Mouse (Mus musculus): ENCODE data around the gene Eml1. TPM values are rescaled to one million over a fixed set of nuclear protein-coding genes. Genes with fewer than 3 reads are reported as not detected.

Eml1 gene
- polyA plus RNA-seq, 1 experiment from 2014 or later, result 41.9 TPM

- peak; percentile 57; the same call in 1 of the 2 replicates for ATAC-seq (ENCODE audit: low FRiP score, low read depth)
- Histone ChIP-seq H3K36me3 (no peaks in the 10 kb centered on the region), H3K27me3 (peaks cover 57% of the 10 kb centered on the region), H3K27ac (no peak overlapping the region), H3K4me3 (peak overlapping the region; percentile 30), H3K9ac (peak overlapping the region; percentile 48; the same call in 1 of the 2 replicates), H3K4me2 (replicated peaks) (peak overlapping the region; percentile 62), H3K4me1 (peaks cover 12% of the 10 kb centered on the region), H3K9me3 (0 out of 2 replicates have a peak, but pooled peaks cover 5% of the 10 kb centered on the region)
- 8% methylated on average over 35 of the region's 35 CpGs for WGBS
Observed at GRCm38 (mm10) chr12:108352371-108353136, 18.2 kb upstream of the Eml1 start.

DNA sequence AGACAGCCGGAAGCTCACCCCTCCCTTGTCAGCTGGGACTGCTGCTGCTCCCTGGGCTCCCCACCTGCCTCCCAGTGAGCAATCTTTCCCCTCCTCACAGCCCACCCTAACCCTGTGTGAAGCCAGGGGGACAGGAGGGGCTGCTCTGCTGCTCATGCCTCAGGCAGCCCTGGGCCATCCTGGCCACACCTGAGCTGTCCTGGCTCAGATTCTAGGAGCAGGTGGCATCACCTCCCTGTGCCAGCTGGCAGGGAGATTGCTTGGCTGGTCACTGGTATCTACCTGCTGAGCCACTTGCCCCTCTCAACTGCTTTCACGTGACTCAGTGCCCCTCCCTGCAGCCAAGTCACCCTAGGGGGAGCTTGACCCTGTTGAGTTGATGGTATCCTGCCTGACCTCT is 16.5 kb upstream of the Eml1 start:
- Histone ChIP-seq H3K4me1 (peaks cover 12% of the 10 kb centered on the region), H3K4me2 (replicated peaks) (no peak overlapping the region), H3K27ac (no peak overlapping the region), H3K4me3 (no peak overlapping the region), H3K9me3 (0 out of 2 replicates have a peak, but pooled peaks cover 5% of the 10 kb centered on the region), H3K36me3 (no peaks in the 10 kb centered on the region), H3K27me3 (peaks cover 57% of the 10 kb centered on the region), H3K9ac (no peak overlapping the region)
- no peak for ATAC-seq (ENCODE audit: low FRiP score, low read depth)
- WGBS, result 66% methylated on average over 2 of the region's 2 CpGs

- WGBS, result 94% methylated on average over 1 of the region's 1 CpGs
- no peak overlapping the region for H3K4me3 ChIP-seq
- H3K9ac ChIP-seq, result no peak overlapping the region
- peaks cover 48% of the 10 kb centered on the region for H3K27me3 ChIP-seq
- ATAC-seq (ENCODE audit: low FRiP score, low read depth), result no peak
- H3K9me3 ChIP-seq, result 0 out of 2 replicates have a peak, but pooled peaks cover 5% of the 10 kb centered on the region
- H3K4me1 ChIP-seq, result peaks cover 12% of the 10 kb centered on the region
- no peaks in the 10 kb centered on the region for H3K36me3 ChIP-seq
- no peak overlapping the region for H3K4me2 ChIP-seq (replicated peaks)
- no peak overlapping the region for H3K27ac ChIP-seq
Observed at GRCm38 (mm10) chr12:108355271-108355670, 15.5 kb upstream of the Eml1 start.

- no peaks in the 10 kb centered on the region for H3K36me3 ChIP-seq
- no peak overlapping the region for H3K9ac ChIP-seq
- peaks cover 12% of the 10 kb centered on the region for H3K4me1 ChIP-seq
- no peak overlapping the region for H3K4me2 ChIP-seq (replicated peaks)
- H3K27ac ChIP-seq, result no peak overlapping the region
- 0 out of 2 replicates have a peak, but pooled peaks cover 5% of the 10 kb centered on the region for H3K9me3 ChIP-seq
- peaks cover 41% of the 10 kb centered on the region for H3K27me3 ChIP-seq
- no peak overlapping the region for H3K4me3 ChIP-seq
- ATAC-seq (ENCODE audit: low FRiP score, low read depth), result no peak
Observed at GRCm38 (mm10) chr12:108355986-108356385, 14.8 kb upstream of the Eml1 start.

GRCm38 (mm10) chr12:108363796-108364195 is 7.0 kb upstream of the Eml1 start:
- WGBS, result 3% methylated on average over 5 of the region's 5 CpGs
- no peaks in the 10 kb centered on the region for H3K9me3 ChIP-seq
- no peaks in the 10 kb centered on the region for H3K27me3 ChIP-seq
- H3K4me1 ChIP-seq, result peaks cover 22% of the 10 kb centered on the region
- no peaks in the 10 kb centered on the region for H3K36me3 ChIP-seq
- H3K9ac ChIP-seq, result no peak overlapping the region
- peak; percentile 71 for ATAC-seq (ENCODE audit: low FRiP score, low read depth)
- no peak overlapping the region for H3K4me2 ChIP-seq (replicated peaks)
- no peak overlapping the region for H3K4me3 ChIP-seq
- no peak overlapping the region for H3K27ac ChIP-seq

- no peak overlapping the region for H3K9ac ChIP-seq
- no peaks in the 10 kb centered on the region for H3K36me3 ChIP-seq
- no peak overlapping the region for H3K27ac ChIP-seq
- ATAC-seq (ENCODE audit: low FRiP score, low read depth), result no peak
- WGBS, result 12% methylated on average over 3 of the region's 3 CpGs
- no peak overlapping the region for H3K4me3 ChIP-seq
- H3K4me2 ChIP-seq (replicated peaks), result no peak overlapping the region
- no peaks in the 10 kb centered on the region for H3K27me3 ChIP-seq
- H3K4me1 ChIP-seq, result peaks cover 30% of the 10 kb centered on the region
- no peaks in the 10 kb centered on the region for H3K9me3 ChIP-seq
Observed at GRCm38 (mm10) chr12:108365340-108365739, 5.4 kb upstream of the Eml1 start.

- Histone ChIP-seq H3K9me3 (no peaks in the 10 kb centered on the region), H3K27ac (no peak overlapping the region), H3K4me1 (peaks cover 36% of the 10 kb centered on the region), H3K27me3 (no peaks in the 10 kb centered on the region), H3K9ac (no peak overlapping the region), H3K4me3 (no peak overlapping the region), H3K36me3 (no peaks in the 10 kb centered on the region), H3K4me2 (replicated peaks) (no peak overlapping the region)
- no peak for ATAC-seq (ENCODE audit: low FRiP score, low read depth)
- 64% methylated on average over 7 of the region's 7 CpGs for WGBS
Observed at GRCm38 (mm10) chr12:108365868-108366267, 4.9 kb upstream of the Eml1 start.

DNA sequence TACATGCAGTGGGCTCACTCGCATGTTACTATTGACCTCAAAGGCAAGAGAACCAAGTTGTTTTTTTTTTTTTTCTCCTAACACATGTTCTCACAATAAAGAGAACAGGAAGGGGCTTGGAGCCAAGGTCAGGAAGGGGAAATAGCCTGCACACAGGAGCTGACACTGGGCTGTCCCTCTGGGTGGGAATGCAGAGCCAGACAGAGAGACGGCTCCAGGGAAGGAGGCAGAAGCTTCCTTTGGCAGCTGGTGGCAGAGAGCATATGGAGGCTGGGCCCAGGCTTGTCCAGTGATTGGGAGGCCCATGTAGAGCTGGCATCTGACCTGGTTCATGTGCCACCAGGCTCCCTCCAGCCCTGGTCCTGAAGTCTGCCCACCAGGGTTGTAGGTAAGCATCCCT is 2.8 kb upstream of the Eml1 start:
- Histone ChIP-seq H3K4me3 (no peak overlapping the region), H3K27me3 (no peaks in the 10 kb centered on the region), H3K4me1 (peaks cover 56% of the 10 kb centered on the region), H3K4me2 (replicated peaks) (no peak overlapping the region), H3K36me3 (no peaks in the 10 kb centered on the region), H3K9me3 (no peaks in the 10 kb centered on the region), H3K27ac (no peak overlapping the region), H3K9ac (no peak overlapping the region)
- 79% methylated on average over 2 of the region's 2 CpGs for WGBS
- no peak for ATAC-seq (ENCODE audit: low FRiP score, low read depth)

- peaks cover 65% of the 10 kb centered on the region for H3K4me1 ChIP-seq
- 54% methylated on average over 5 of the region's 5 CpGs for WGBS
Observed at GRCm38 (mm10) chr12:108368921-108369320, 1.8 kb upstream of the Eml1 start.

DNA sequence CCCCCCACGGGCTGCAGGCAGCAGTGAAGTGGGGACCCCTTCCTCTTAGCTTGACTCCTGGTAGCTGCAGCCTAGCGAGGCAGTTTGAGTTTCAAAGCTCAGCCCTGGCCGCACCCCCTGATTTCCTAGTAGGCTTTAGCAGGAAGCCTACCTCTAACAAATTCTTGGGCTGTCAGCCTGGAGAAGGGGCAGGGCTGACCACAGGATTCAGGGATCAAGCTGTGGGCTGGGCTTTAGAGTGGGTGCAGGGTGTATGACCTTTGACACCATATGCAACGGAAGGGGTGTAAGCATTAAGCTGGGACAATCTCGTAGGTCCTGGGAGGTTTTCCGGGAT is 640 bp downstream of the Eml1 start:
- Histone ChIP-seq H3K9me3 (no peaks in the 10 kb centered on the region), H3K27me3 (no peaks in the 10 kb centered on the region), H3K36me3 (no peaks in the 10 kb centered on the region), H3K4me1 (peaks cover 55% of the 10 kb centered on the region), H3K9ac (no peak overlapping the region), H3K4me3 (no peak overlapping the region), H3K27ac (no peak overlapping the region), H3K4me2 (replicated peaks) (no peak overlapping the region)
- WGBS, result 59% methylated on average over 6 of the region's 6 CpGs
- ATAC-seq (ENCODE audit: low FRiP score, low read depth), result no peak

More at GRCm38 (mm10) chr12:108368921-108369320, 1.8 kb upstream of the Eml1 start:
- no peaks in the 10 kb centered on the region for H3K9me3 ChIP-seq
- H3K27ac ChIP-seq, result no peak overlapping the region
- no peak overlapping the region for H3K4me3 ChIP-seq
- H3K9ac ChIP-seq, result no peak overlapping the region
- no peak overlapping the region for H3K4me2 ChIP-seq (replicated peaks)
- no peak for ATAC-seq (ENCODE audit: low FRiP score, low read depth)
- H3K27me3 ChIP-seq, result no peaks in the 10 kb centered on the region
- H3K36me3 ChIP-seq, result no peaks in the 10 kb centered on the region

- H3K9ac ChIP-seq, result no peak overlapping the region
- H3K4me3 ChIP-seq, result no peak overlapping the region
- no peaks in the 10 kb centered on the region for H3K9me3 ChIP-seq
- no peak overlapping the region for H3K4me2 ChIP-seq (replicated peaks)
- 77% methylated on average over 17 of the region's 17 CpGs for WGBS
- H3K4me1 ChIP-seq, result peaks cover 55% of the 10 kb centered on the region
- H3K36me3 ChIP-seq, result no peaks in the 10 kb centered on the region
- H3K27ac ChIP-seq, result peak overlapping the region; percentile 79; the same call in 1 of the 2 replicates
- no peaks in the 10 kb centered on the region for H3K27me3 ChIP-seq
- ATAC-seq (ENCODE audit: low FRiP score, low read depth), result no peak
Observed at GRCm38 (mm10) chr12:108372241-108372640, 1.5 kb downstream of the Eml1 start.

DNA sequence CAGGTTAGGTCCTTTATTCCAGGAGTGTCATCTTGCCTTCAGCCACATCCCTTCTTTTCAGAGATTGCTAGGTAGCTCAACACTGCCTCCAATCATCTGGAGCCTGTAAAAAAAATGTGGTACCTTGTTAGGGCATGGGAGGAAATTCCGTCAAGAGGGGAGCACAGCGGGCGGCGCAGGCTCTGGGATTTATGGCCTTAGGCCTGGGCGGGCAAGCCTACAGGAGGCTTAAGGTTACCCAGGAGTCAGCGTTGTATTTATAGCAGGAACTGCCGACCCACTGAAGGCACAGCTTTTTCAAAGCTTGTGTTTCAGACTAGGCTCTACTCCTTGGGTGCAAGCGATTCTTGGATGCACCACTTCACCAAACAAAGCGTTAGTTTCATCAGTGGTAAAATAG is 2.9 kb downstream of the Eml1 start:
- H3K27me3 ChIP-seq, result no peaks in the 10 kb centered on the region
- H3K9ac ChIP-seq, result no peak overlapping the region
- 15% methylated on average over 9 of the region's 9 CpGs for WGBS
- peaks cover 55% of the 10 kb centered on the region for H3K4me1 ChIP-seq
- H3K4me2 ChIP-seq (replicated peaks), result no peak overlapping the region
- peak; percentile 46; the same call in 1 of the 2 replicates for ATAC-seq (ENCODE audit: low FRiP score, low read depth)
- H3K27ac ChIP-seq, result peak overlapping the region; percentile 79
- no peaks in the 10 kb centered on the region for H3K9me3 ChIP-seq
- no peak overlapping the region for H3K4me3 ChIP-seq
- H3K36me3 ChIP-seq, result no peaks in the 10 kb centered on the region

DNA sequence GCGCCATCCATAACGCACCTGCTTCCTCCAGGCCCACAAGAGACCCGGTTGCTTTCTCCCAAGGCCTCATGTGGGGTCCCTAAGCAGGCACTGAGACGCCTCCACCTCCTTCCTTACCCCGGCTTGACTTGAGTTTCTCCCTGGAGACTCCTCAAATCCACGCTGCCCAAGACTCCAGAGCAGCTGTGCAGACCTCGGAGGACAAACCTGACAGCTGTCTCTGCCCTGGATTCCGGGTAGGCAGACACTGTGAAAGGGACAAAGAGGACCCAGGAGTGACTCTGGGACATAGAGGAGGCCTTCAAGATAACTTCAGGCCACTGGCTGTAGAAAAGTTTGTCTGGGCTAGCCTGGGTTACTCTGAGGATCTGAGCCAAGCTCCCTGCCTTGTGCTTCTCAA is 3.9 kb downstream of the Eml1 start:
- no peak overlapping the region; the same call in 1 of the 2 replicates for H3K27ac ChIP-seq
- 64% methylated on average over 8 of the region's 8 CpGs for WGBS
- H3K27me3 ChIP-seq, result no peaks in the 10 kb centered on the region
- peaks cover 51% of the 10 kb centered on the region for H3K4me1 ChIP-seq
- H3K4me3 ChIP-seq, result no peak overlapping the region
- no peak overlapping the region for H3K9ac ChIP-seq
- ATAC-seq (ENCODE audit: low FRiP score, low read depth), result no peak
- no peak overlapping the region for H3K4me2 ChIP-seq (replicated peaks)
- H3K9me3 ChIP-seq, result no peaks in the 10 kb centered on the region
- H3K36me3 ChIP-seq, result no peaks in the 10 kb centered on the region
